Mouse (Mus musculus) neural tube, embryonic 13.5 days (tissue): ENCODE measurements around the gene Hspbap1. TPM values are rescaled to one million over a fixed set of nuclear protein-coding genes. Genes with fewer than 3 reads are reported as not detected.

Experiments used
- ATAC-seq: fragments of 200-750 bp; cut with Nextera tagmentation; 2 replicates; pipeline ENCODE4 v1.8.0; 2017; ENCODE audit warnings: low read depth, mild to moderate bottlenecking, moderate TSS enrichment, moderate library complexity
- H3K27ac ChIP-seq: fragments of 300-500 bp; sonication (generic); replicated peaks from 2 replicates; pipeline ENCODE4 v1.5.1; 2015; ENCODE audit warnings: moderate library complexity, mild to moderate bottlenecking, inconsistent platforms
- H3K27me3 ChIP-seq: fragments of 300-500 bp; sonication (generic); 2 replicates; pipeline ENCODE4 v1.6.1; 2015; ENCODE audit warnings: mild to moderate bottlenecking, inconsistent platforms
- H3K36me3 ChIP-seq: fragments of 300-500 bp; sonication (generic); 2 replicates; pipeline ENCODE4 v1.6.1; 2015; ENCODE audit warnings: mild to moderate bottlenecking, inconsistent platforms
- H3K4me1 ChIP-seq: fragments of 300-500 bp; sonication (generic); replicated peaks from 2 replicates; pipeline ENCODE4 v1.6.1; 2015; ENCODE audit warnings: inconsistent platforms
- H3K4me2 ChIP-seq: fragments of 300-500 bp; sonication (generic); 2 replicates; pipeline ENCODE4 v1.6.1; 2015; ENCODE audit warnings: inconsistent platforms, mild to moderate bottlenecking, moderate library complexity
- H3K4me3 ChIP-seq: fragments of 300-500 bp; sonication (generic); 2 replicates; pipeline ENCODE4 v1.5.1; 2015; ENCODE audit warnings: mild to moderate bottlenecking, inconsistent platforms
- H3K9ac ChIP-seq: fragments of 300-500 bp; sonication (generic); 2 replicates; pipeline ENCODE4 v1.6.1; 2015; ENCODE audit warnings: moderate library complexity, mild to moderate bottlenecking, inconsistent platforms
- H3K9me3 ChIP-seq: fragments of 300-500 bp; sonication (generic); 2 replicates; pipeline ENCODE4 v1.6.1; 2016; ENCODE audit warnings: inconsistent platforms
- WGBS: fragments of 180-500 bp; shearing (Covaris S2); methylation state at CpG from one replicate; pipeline ENCODE4 v1.1.7; 2015; 5-methylcytosine and 5-hydroxymethylcytosine counted together
- polyA plus RNA-seq: library from polyadenylated mRNA; unstranded; fragments of >200 nt; fragmentation: Nextera tagmentation; extraction: Ambion mirVana; gene quantifications from 2 replicates; pipeline ENCODE4 v1.2.1, GENCODE M21; 2015

The Hspbap1 gene
- polyA plus RNA-seq, 1 experiment from 2014 or later, result 18.2 TPM

GRCm38 (mm10) chr16:35783207-35783573 is 13.0 kb downstream of the Hspbap1 start:
- H3K9me3 ChIP-seq, result no peaks in the 10 kb centered on the region
- no peak overlapping the region for H3K27ac ChIP-seq
- 0 out of 2 replicates have a peak, but pooled peaks cover 7% of the 10 kb centered on the region for H3K36me3 ChIP-seq
- WGBS, result 96% methylated on average over 3 of the region's 3 CpGs
- peaks cover 25% of the 10 kb centered on the region for H3K4me1 ChIP-seq
- H3K9ac ChIP-seq, result no peak overlapping the region
- no peak overlapping the region for H3K4me2 ChIP-seq
- no peak for ATAC-seq
- H3K27me3 ChIP-seq, result no peaks in the 10 kb centered on the region
- no peak overlapping the region for H3K4me3 ChIP-seq

- Histone ChIP-seq H3K27me3 (no peaks in the 10 kb centered on the region), H3K9me3 (no peaks in the 10 kb centered on the region), H3K9ac (no peak overlapping the region), H3K4me3 (no peak overlapping the region), H3K4me2 (no peak overlapping the region), H3K36me3 (0 out of 2 replicates have a peak, but pooled peaks cover 10% of the 10 kb centered on the region), H3K4me1 (peaks cover 25% of the 10 kb centered on the region), H3K27ac (no peak overlapping the region)
- ATAC-seq, result no peak
- WGBS, result 87% methylated on average over 7 of the region's 7 CpGs
Observed at GRCm38 (mm10) chr16:35784134-35784725, 14.1 kb downstream of the Hspbap1 start.

DNA sequence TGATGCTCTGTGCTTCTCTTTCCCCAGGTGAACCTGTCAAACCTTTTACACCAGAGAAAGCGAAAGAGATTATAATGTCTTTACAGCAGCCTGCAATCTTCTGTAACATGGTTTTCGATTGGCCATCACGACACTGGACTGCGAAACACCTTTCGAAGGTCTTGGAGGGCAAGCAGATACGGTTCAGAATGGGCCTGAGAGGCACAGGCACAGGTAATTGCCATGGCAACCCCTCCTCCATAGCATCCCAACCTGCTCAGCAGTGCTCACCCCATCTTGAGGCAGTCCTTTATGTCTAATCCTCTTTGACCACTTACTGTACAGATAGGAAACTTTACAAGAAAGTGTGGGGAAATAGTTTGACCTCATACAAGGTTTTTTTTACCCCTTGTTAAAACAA is 17.0 kb downstream of the Hspbap1 start:
- WGBS, result 77% methylated on average over 6 of the region's 6 CpGs
- peak overlapping the region; percentile 57 for H3K27ac ChIP-seq
- peaks cover 25% of the 10 kb centered on the region for H3K4me1 ChIP-seq
- ATAC-seq, result peak; percentile 63
- peaks cover 21% of the 10 kb centered on the region for H3K36me3 ChIP-seq
- no peaks in the 10 kb centered on the region for H3K9me3 ChIP-seq
- H3K4me3 ChIP-seq, result no peak overlapping the region
- H3K27me3 ChIP-seq, result no peaks in the 10 kb centered on the region
- H3K9ac ChIP-seq, result no peak overlapping the region
- no peak overlapping the region for H3K4me2 ChIP-seq

GRCm38 (mm10) chr16:35787568-35788189 is 17.5 kb downstream of the Hspbap1 start:
- ATAC-seq, result peak; percentile 89
- peaks cover 21% of the 10 kb centered on the region for H3K36me3 ChIP-seq
- H3K4me1 ChIP-seq, result peaks cover 21% of the 10 kb centered on the region
- no peak overlapping the region for H3K4me3 ChIP-seq
- H3K27me3 ChIP-seq, result no peaks in the 10 kb centered on the region
- H3K9me3 ChIP-seq, result no peaks in the 10 kb centered on the region
- 42% methylated on average over 8 of the region's 8 CpGs for WGBS
- H3K27ac ChIP-seq, result peak overlapping the region; percentile 29; the same call in 1 of the 2 replicates
- H3K9ac ChIP-seq, result no peak overlapping the region
- no peak overlapping the region for H3K4me2 ChIP-seq

GRCm38 (mm10) chr16:35788330-35788729 is 18.2 kb downstream of the Hspbap1 start:
- 91% methylated on average over 6 of the region's 6 CpGs for WGBS
- Histone ChIP-seq H3K9me3 (no peaks in the 10 kb centered on the region), H3K27me3 (no peaks in the 10 kb centered on the region), H3K4me3 (no peak overlapping the region), H3K9ac (no peak overlapping the region), H3K4me2 (no peak overlapping the region), H3K27ac (no peak overlapping the region), H3K36me3 (peaks cover 21% of the 10 kb centered on the region), H3K4me1 (peaks cover 17% of the 10 kb centered on the region)
- no peak for ATAC-seq

GRCm38 (mm10) chr16:35791962-35792521 is 21.9 kb downstream of the Hspbap1 start:
- H3K9ac ChIP-seq, result no peak overlapping the region
- no peaks in the 10 kb centered on the region for H3K9me3 ChIP-seq
- no peak overlapping the region for H3K27ac ChIP-seq
- ATAC-seq, result no peak
- H3K4me3 ChIP-seq, result no peak overlapping the region
- WGBS, result 84% methylated on average over 6 of the region's 6 CpGs
- H3K4me2 ChIP-seq, result no peak overlapping the region
- H3K4me1 ChIP-seq, result peaks cover 8% of the 10 kb centered on the region
- H3K27me3 ChIP-seq, result no peaks in the 10 kb centered on the region
- H3K36me3 ChIP-seq, result peaks cover 23% of the 10 kb centered on the region

DNA sequence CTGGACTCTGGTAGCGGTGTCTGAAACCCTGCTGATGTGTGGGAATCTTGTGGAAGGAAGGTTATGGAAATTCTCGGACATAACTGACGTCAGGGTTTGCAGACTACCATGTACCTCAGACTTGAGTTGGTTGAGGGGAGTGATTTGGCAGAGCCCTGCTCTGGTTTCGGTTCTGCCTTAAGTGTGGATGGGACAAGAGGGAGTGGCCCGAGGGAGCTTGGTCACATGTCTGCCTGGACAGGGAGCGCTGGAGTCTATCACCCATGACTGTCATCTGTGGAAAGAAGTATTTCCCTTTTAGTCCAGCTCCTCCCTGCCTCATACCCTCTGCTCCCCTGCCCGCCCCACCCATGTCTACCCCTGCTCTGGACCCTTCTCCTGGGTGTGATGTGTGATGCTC is 32.0 kb downstream of the Hspbap1 start:
- WGBS, result 92% methylated on average over 7 of the region's 7 CpGs
- Histone ChIP-seq H3K9me3 (peaks cover 4% of the 10 kb centered on the region; the same call in 1 of the 2 replicates), H3K27ac (no peak overlapping the region), H3K4me2 (no peak overlapping the region), H3K27me3 (no peaks in the 10 kb centered on the region), H3K9ac (no peak overlapping the region), H3K36me3 (peaks cover 48% of the 10 kb centered on the region), H3K4me1 (no peaks in the 10 kb centered on the region), H3K4me3 (no peak overlapping the region)
- ATAC-seq, result no peak

DNA sequence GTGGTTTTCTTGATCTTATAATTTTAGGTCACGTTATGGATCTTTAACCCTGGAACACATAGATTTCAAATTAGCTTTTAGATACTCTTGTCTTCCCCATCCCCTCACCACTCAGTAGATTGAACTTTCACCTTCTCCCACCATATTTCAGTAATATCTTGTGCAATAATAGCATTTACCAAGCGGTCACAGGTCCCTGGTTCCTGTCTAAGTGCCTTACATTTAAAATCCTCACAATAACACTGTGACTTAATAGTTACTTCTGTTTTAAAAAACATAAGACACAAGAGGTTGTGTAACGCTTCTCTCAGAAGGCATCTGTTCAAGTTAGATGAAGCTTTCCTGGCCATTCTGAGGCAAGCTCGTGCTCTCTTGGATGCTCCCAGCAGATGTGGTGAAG is 33.5 kb downstream of the Hspbap1 start:
- Histone ChIP-seq H3K9ac (no peak overlapping the region), H3K4me1 (no peaks in the 10 kb centered on the region), H3K4me2 (no peak overlapping the region), H3K27me3 (no peaks in the 10 kb centered on the region), H3K36me3 (peaks cover 40% of the 10 kb centered on the region), H3K4me3 (no peak overlapping the region), H3K9me3 (peaks cover 4% of the 10 kb centered on the region; the same call in 1 of the 2 replicates), H3K27ac (no peak overlapping the region)
- 92% methylated on average over 4 of the region's 4 CpGs for WGBS
- no peak for ATAC-seq

DNA sequence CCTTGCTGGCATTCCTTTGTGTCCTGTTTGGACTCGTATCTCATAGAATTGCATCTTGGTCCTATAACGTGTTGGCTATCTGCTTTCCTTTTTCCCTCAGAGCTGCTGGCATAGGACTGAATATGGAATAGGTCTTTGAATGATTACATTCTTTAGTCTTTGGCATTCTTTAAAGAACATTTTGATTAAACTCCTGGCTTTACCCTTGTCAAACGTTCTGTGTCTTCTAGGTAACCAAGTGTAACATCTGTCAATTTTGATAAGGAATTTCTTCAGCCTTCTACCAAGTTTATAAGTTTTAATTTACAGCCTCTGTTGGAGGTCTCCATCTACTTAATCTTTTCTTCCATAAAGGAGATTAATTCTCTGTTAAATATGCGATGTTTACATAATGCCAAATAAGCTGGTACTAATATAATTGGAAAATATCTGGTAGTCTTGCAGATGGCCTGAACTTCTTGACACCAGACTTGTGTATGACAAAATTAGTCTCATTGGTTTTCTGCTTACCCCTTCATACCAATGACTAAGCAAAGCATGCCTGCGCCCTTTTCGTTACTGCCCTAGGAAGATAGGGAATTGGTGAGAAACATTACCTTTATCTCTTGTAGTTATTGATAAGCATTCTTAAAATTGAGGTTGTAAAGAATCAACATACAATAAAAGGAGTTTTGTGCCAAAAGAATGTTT is 36.9 kb downstream of the Hspbap1 start:
- no peak for ATAC-seq
- WGBS, result 94% methylated on average over 6 of the region's 6 CpGs

GRCm38 (mm10) chr16:35807663-35807992 is 37.5 kb downstream of the Hspbap1 start:
- H3K36me3 ChIP-seq, result peaks cover 11% of the 10 kb centered on the region; the same call in 1 of the 2 replicates
- H3K9ac ChIP-seq, result no peak overlapping the region
- no peaks in the 10 kb centered on the region for H3K9me3 ChIP-seq
- WGBS, result 81% methylated on average over 4 of the region's 4 CpGs
- ATAC-seq, result no peak
- H3K4me2 ChIP-seq, result no peak overlapping the region
- no peaks in the 10 kb centered on the region for H3K4me1 ChIP-seq
- no peak overlapping the region for H3K4me3 ChIP-seq
- H3K27ac ChIP-seq, result no peak overlapping the region
- H3K27me3 ChIP-seq, result no peaks in the 10 kb centered on the region

More for the DNA sequence above, 36.9 kb downstream of the Hspbap1 start:
- Histone ChIP-seq H3K27ac (no peak overlapping the region), H3K4me1 (no peaks in the 10 kb centered on the region), H3K9ac (no peak overlapping the region), H3K9me3 (no peaks in the 10 kb centered on the region), H3K4me3 (no peak overlapping the region), H3K27me3 (no peaks in the 10 kb centered on the region), H3K36me3 (peaks cover 12% of the 10 kb centered on the region), H3K4me2 (no peak overlapping the region)

DNA sequence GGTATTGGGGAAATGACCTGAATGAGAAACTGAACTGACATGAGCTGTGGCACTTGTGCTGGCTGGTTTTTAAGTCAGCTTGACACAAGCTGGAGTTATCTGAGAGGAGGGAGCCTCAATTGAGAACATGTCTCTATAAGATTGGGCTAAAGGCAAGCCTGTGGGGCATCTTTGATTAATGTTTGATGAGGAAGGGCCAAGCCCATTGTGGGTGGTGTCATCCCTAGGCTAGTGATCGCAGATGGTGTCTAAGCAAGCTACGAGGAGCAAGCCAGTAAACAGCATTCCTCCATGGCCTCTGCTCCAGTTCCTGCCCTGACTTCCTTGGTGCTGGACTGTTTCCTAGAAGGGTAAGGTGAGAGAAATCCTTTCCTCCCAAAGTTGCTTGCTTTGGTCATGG is 38.7 kb downstream of the Hspbap1 start:
- Histone ChIP-seq H3K4me1 (no peaks in the 10 kb centered on the region), H3K4me2 (no peak overlapping the region), H3K27ac (no peak overlapping the region), H3K27me3 (no peaks in the 10 kb centered on the region), H3K9ac (no peak overlapping the region), H3K4me3 (no peak overlapping the region), H3K36me3 (peaks cover 11% of the 10 kb centered on the region; the same call in 1 of the 2 replicates), H3K9me3 (no peaks in the 10 kb centered on the region)
- ATAC-seq, result no peak
- 98% methylated on average over 2 of the region's 2 CpGs for WGBS

- Histone ChIP-seq H3K4me1 (no peaks in the 10 kb centered on the region), H3K36me3 (0 out of 2 replicates have a peak, but pooled peaks cover 5% of the 10 kb centered on the region), H3K27me3 (no peaks in the 10 kb centered on the region), H3K27ac (no peak overlapping the region), H3K4me3 (no peak overlapping the region), H3K9me3 (no peaks in the 10 kb centered on the region), H3K9ac (no peak overlapping the region), H3K4me2 (no peak overlapping the region)
- 68% methylated on average over 3 of the region's 3 CpGs for WGBS
- no peak for ATAC-seq
Observed at GRCm38 (mm10) chr16:35813119-35813518, 42.9 kb downstream of the Hspbap1 start.
